Mouse (Mus musculus): ENCODE data around the gene Tcirg1.

The Tcirg1 gene
- long read RNA-seq, experiment 1, transcript Tcirg1-201 (20 exons, 2,688 nt) = major isoform, 5 of 11 reads
- long read RNA-seq, experiment 1, partial matches to known transcripts = 4 of 11 reads
- long read RNA-seq, experiment 1, other reads (novel, unspliced or antisense) = 2 of 11 reads
- long read RNA-seq, experiment 2, transcript Tcirg1-201 (20 exons, 2,688 nt) = major isoform, 6 of 9 reads
- long read RNA-seq, experiment 2, partial matches to known transcripts = 2 of 9 reads
- long read RNA-seq, experiment 2, other reads (novel, unspliced or antisense) = 1 of 9 reads

- intact Hi-C loops (cut with DNase I) = no loop called here
These were observed at the start of gene Tcirg1 for GRCm38 (mm10) chr19:3906795-3907786. Tcirg1 (minus strand) TSS chr19:3907133.

GRCm38 (mm10) chr19:3955804-3956203, 48.9 kb upstream of the Tcirg1 start:
- intact Hi-C loops (cut with DNase I) = no loop called here

GRCm38 (mm10) chr19:3955033-3955432, 48.1 kb upstream of the Tcirg1 start:
- intact Hi-C loops (cut with DNase I) = no loop called here

GRCm38 (mm10) chr19:3952099-3952498, 45.2 kb upstream of the Tcirg1 start:
- intact Hi-C loops (cut with DNase I) = no loop called here

GRCm38 (mm10) chr19:3951461-3951860, 44.5 kb upstream of the Tcirg1 start:
- intact Hi-C loops (cut with DNase I) = no loop called here

GRCm38 (mm10) chr19:3950331-3950730, 43.4 kb upstream of the Tcirg1 start:
- intact Hi-C loops (cut with DNase I) = no loop called here

GRCm38 (mm10) chr19:3948546-3948945, 41.6 kb upstream of the Tcirg1 start:
- intact Hi-C loops (cut with DNase I) = no loop called here

GRCm38 (mm10) chr19:3947813-3948212, 40.9 kb upstream of the Tcirg1 start:
- intact Hi-C loops (cut with DNase I) = loop anchor here (2.0 kb wide), 2 partner anchors 33 to 65 kb away; partner anchors contain the start of gene Ndufv1

GRCm38 (mm10) chr19:3946715-3947114, 39.8 kb upstream of the Tcirg1 start:
- intact Hi-C loops (cut with DNase I) = loop anchor here (2.0 kb wide), 2 partner anchors 34 to 66 kb away; partner anchors contain the start of gene Ndufv1

- intact Hi-C loops (cut with DNase I) = loop anchor here (2.0 kb wide), 2 partner anchors 35 to 67 kb away; partner anchors contain the start of gene Ndufv1
These were observed 39.1 kb upstream of the Tcirg1 start for GRCm38 (mm10) chr19:3945872-3946564.

GRCm38 (mm10) chr19:3942986-3943735, 36.2 kb upstream of the Tcirg1 start:
- intact Hi-C loops (cut with DNase I) = no loop called here

- intact Hi-C loops (cut with DNase I) = no loop called here
These were observed 35.4 kb upstream of the Tcirg1 start for GRCm38 (mm10) chr19:3942315-3942714.

- intact Hi-C loops (cut with DNase I) = no loop called here
These were observed 29.2 kb upstream of the Tcirg1 start for GRCm38 (mm10) chr19:3935896-3936850.

- intact Hi-C loops (cut with DNase I) = no loop called here
These were observed 28.3 kb upstream of the Tcirg1 start, which contains the start of gene Unc93b1 for GRCm38 (mm10) chr19:3935032-3935895. Unc93b1 (plus strand) TSS chr19:3935186.

- intact Hi-C loops (cut with DNase I) = no loop called here
These were observed 24.8 kb upstream of the Tcirg1 start for GRCm38 (mm10) chr19:3931716-3932115.

- intact Hi-C loops (cut with DNase I) = no loop called here
These were observed 23.5 kb upstream of the Tcirg1 start for GRCm38 (mm10) chr19:3930262-3931057.

- intact Hi-C loops (cut with DNase I) = no loop called here
These were observed 22.4 kb upstream of the Tcirg1 start, which contains the start of gene Aldh3b1 for GRCm38 (mm10) chr19:3929211-3929941. Aldh3b1 (minus strand) TSS chr19:3929808.
